Mouse (Mus musculus): Measurements from ENCODE around the gene Gm21411. TPM values are rescaled to one million over a fixed set of nuclear protein-coding genes. Genes with fewer than 3 reads are reported as not detected.

Gene Gm21411
- polyA plus RNA-seq (2012; fragmentation: generic; extraction: Trizol), result not detected

GRCm38 (mm10) chr4:146909386-146910137, at the start of gene Gm21411:
TSS of gene Gm21411 (minus strand) at chr4:146909590.

Other genes starting within 250 kb of the Gm21411 start
- gene Zfp989, start 62.4 kb upstream of the Gm21411 start, polyA plus RNA-seq (2012; fragmentation: generic; extraction: Trizol), result not detected
- under 1 TPM; 0.01 to 0.07 TPM for gene Rex2, start 112.3 kb upstream of the Gm21411 start, polyA plus RNA-seq (2012; fragmentation: generic; extraction: Trizol)
- gene Zfp991, start 222.4 kb upstream of the Gm21411 start, polyA plus RNA-seq (2012; fragmentation: generic; extraction: Trizol), result under 1 TPM in 1 of 2 experiments, not detected in 1; 0.45 TPM

Data from C3H10T1/2 (cell line).